31 mouse cellular contexts compared by ENCODE assay signal in the genomic region with DNA sequence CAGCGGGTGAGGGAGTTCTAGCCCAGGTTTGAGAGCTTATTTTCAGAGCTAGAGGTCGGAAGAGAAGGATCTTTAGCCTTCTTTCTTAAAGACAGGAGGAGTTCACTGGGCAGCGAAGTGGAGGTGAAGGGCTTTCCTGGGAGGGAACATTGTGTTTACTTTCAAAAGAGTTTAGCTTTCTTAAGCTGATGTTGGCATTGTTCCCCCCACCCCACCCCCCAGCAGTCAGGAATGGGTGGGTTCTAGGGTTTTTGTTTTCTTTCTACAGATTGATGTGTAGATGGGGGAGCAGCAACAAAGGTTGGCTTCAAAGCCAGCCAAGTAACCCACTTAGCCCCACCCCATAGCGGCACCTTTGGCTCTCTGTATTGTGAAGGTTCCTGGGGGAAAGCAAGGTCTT. TPM values are rescaled to one million over a fixed set of nuclear protein-coding genes. Genes with fewer than 3 reads are reported as not detected.
A peak's percentile ranks its signal among the peaks of the same experiment; 100 is the strongest.
DNase-seq lines count a peak whose midpoint lies in the region; ATAC-seq and TF ChIP-seq lines count a peak whose summit lies in the region.
"Had no signal": no experiment of that assay in that cellular context is flagged by ENCODE, and none has a peak within 500 bp of the region (broad histone marks: within the 10 kb centered on the region; RNA-seq: fewer than 3 reads in every experiment).

No protein-coding gene starts in this region.

- no peaks in the 10 kb centered on the region for H3K27me3 ChIP-seq in lung, postnatal 0 days (replicated peaks; ENCODE audit: insufficient read depth, low read length)
- H3K27me3 ChIP-seq in ES-Bruce4 (ENCODE audit: control insufficient read depth, insufficient read depth, low read length, poor library complexity, severe bottlenecking): no peaks in the 10 kb centered on the region
- H3K27me3 ChIP-seq in stomach, embryonic 16.5 days (ENCODE audit: control insufficient read depth, insufficient read depth, low read length): no peaks in the 10 kb centered on the region
- H3K27me3 ChIP-seq: forebrain, embryonic 12.5 days; hindbrain, embryonic 13.5 days; limb, embryonic 15.5 days; lung, embryonic 15.5 days; midbrain, embryonic 12.5 days; neural tube, embryonic 13.5 days; Patski had no signal

- no peak for TF ChIP-seq CTCF in lung, postnatal 0 days (IDR thresholded peaks at IDR 0.05)
- no peak for TF ChIP-seq CTCF in lung, adult 2 months (IDR thresholded peaks at IDR 0.05; ENCODE audit: insufficient read depth, low read length)
- no peak for TF ChIP-seq CTCF in ES-Bruce4 (IDR thresholded peaks at IDR 0.05; ENCODE audit: low read depth, low read length)
- no peak for TF ChIP-seq CTCF in left cerebral cortex, adult 2 months (IDR thresholded peaks at IDR 0.05)

- intact Hi-C loops in left cerebral cortex, adult 2 months (cut with DNase I): no loop called here

- TF ChIP-seq POLR2A in lung, adult 2 months (IDR thresholded peaks at IDR 0.05; ENCODE audit: borderline replicate concordance, extremely low read depth, low read depth, low read length): no peak
- TF ChIP-seq POLR2A in ES-Bruce4 (IDR thresholded peaks at IDR 0.05; ENCODE audit: insufficient read depth, low read length): no peak

- no peak overlapping the region for H3K4me3 ChIP-seq in lung, postnatal 0 days (ENCODE audit: low read depth, low read length)
- no peak overlapping the region for H3K4me3 ChIP-seq in lung, adult 2 months (replicated peaks; ENCODE audit: extremely low read depth, low read depth, low read length)
- H3K4me3 ChIP-seq in ES-Bruce4 (ENCODE audit: low read depth, low read length): no peak overlapping the region
- H3K4me3 ChIP-seq in stomach, embryonic 16.5 days (replicated peaks; ENCODE audit: low read length): no peak overlapping the region
- no peak overlapping the region for H3K4me3 ChIP-seq in left cerebral cortex, adult 2 months
- H3K4me3 ChIP-seq: forebrain, embryonic 12.5 days; heart, embryonic 10.5 days; hindbrain, embryonic 13.5 days; limb, embryonic 10.5 days; limb, embryonic 15.5 days; lung, embryonic 15.5 days; megakaryocyte, embryonic 14.5 days; midbrain, embryonic 12.5 days; myocyte; neural tube, embryonic 13.5 days had no signal

- peak overlapping the region; percentile 73 for H3K27ac ChIP-seq in lung, postnatal 0 days (ENCODE audit: low read length)
- peak overlapping the region; percentile 90 for H3K27ac ChIP-seq in ES-Bruce4 (ENCODE audit: insufficient read depth, low read length)
- H3K27ac ChIP-seq in stomach, embryonic 16.5 days (ENCODE audit: low read length): peak overlapping the region; percentile 15; the same call in 1 of the 2 replicates
- no peak overlapping the region for H3K27ac ChIP-seq in left cerebral cortex, adult 2 months
- H3K27ac ChIP-seq: forebrain, embryonic 12.5 days; heart, embryonic 10.5 days; hindbrain, embryonic 13.5 days; kidney, postnatal 0 days; limb, embryonic 10.5 days; limb, embryonic 15.5 days; liver, embryonic 14.5 days; lung, embryonic 15.5 days; midbrain, embryonic 12.5 days; neural tube, embryonic 13.5 days had no signal

- 53% methylated on average over 4 of the region's 4 CpGs for WGBS in lung, postnatal 0 days
- WGBS in lung, adult 2 months: 44% methylated on average over 4 of the region's 4 CpGs
- whole genome bisulfite sequencing in stomach, embryonic 16.5 days: 60% methylated on average over 4 of the region's 4 CpGs

- ATAC-seq in lung, postnatal 0 days: peak; percentile 63
- no peak for ATAC-seq in stomach, embryonic 16.5 days (ENCODE audit: insufficient read depth, low FRiP score)
- ATAC-seq: activated CD4-positive, CD25-positive, alpha-beta regulatory T cell, adult 4 months; CD4-positive, CD25-positive, alpha-beta regulatory T cell, adult 4 months; intestine, embryonic 16.5 days; Patski had no signal

- H3K9ac ChIP-seq in lung, postnatal 0 days (replicated peaks; ENCODE audit: low read depth): no peak overlapping the region
- H3K9ac ChIP-seq in ES-Bruce4 (ENCODE audit: low read depth, poor library complexity, severe bottlenecking): 0 out of 2 replicates have a peak overlapping the region, but pooled peaks have one; percentile 4
- no peak overlapping the region for H3K9ac ChIP-seq in stomach, embryonic 16.5 days (ENCODE audit: low read length)
- H3K9ac ChIP-seq: forebrain, embryonic 12.5 days; hindbrain, embryonic 13.5 days; limb, embryonic 15.5 days; liver, embryonic 14.5 days; lung, embryonic 15.5 days; midbrain, embryonic 12.5 days; neural tube, embryonic 13.5 days had no signal

- DNase-seq in lung, postnatal 0 days (ENCODE audit: low spot score): peak; percentile 61
- DNase-seq in lung, adult 2 months: no peak
- peak; percentile 87 for DNase-seq in R1 (ENCODE audit: low read depth, low spot score)
- no peak for DNase-seq in spleen, postnatal 10 days (ENCODE audit: low spot score in 2 of 2)
- no peak for DNase-seq in left cerebral cortex, adult 2 months (ENCODE audit: extremely low spot score in 1 of 2, low spot score in 2 of 2)
- DNase-seq: gastrocnemius, postnatal 25 days; heart, postnatal 4 days; right cerebral cortex, postnatal 25 days; spleen, adult 18-20 months; thymus, postnatal 14 days had no signal

- H3K4me1 ChIP-seq in lung, postnatal 0 days (ENCODE audit: insufficient read depth, low read depth, low read length): peaks cover 9% of the 10 kb centered on the region; the same call in 1 of the 2 replicates
- H3K4me1 ChIP-seq in lung, adult 2 months (ENCODE audit: control insufficient read depth, insufficient read depth, low read length): peaks cover 13% of the 10 kb centered on the region
- H3K4me1 ChIP-seq in ES-Bruce4 (ENCODE audit: control insufficient read depth, insufficient read depth, low read length): peaks cover 15% of the 10 kb centered on the region
- peaks cover 13% of the 10 kb centered on the region for H3K4me1 ChIP-seq in stomach, embryonic 16.5 days (ENCODE audit: control insufficient read depth, insufficient read depth, low read length)
- H3K4me1 ChIP-seq: forebrain, embryonic 12.5 days; hindbrain, embryonic 13.5 days; midbrain, embryonic 12.5 days had no signal

- TF ChIP-seq EP300 in lung, postnatal 0 days (IDR thresholded peaks at IDR 0.05): peak; percentile 37
- TF ChIP-seq EP300 in ES-Bruce4 (IDR thresholded peaks at IDR 0.05; ENCODE audit: insufficient read depth, low read depth, low read length): peak; percentile 92

- H3K4me2 ChIP-seq in lung, postnatal 0 days (replicated peaks; ENCODE audit: low read depth, low read length): no peak overlapping the region
- H3K4me2 ChIP-seq in stomach, embryonic 16.5 days (ENCODE audit: low read depth, low read length): no peak overlapping the region
- H3K4me2 ChIP-seq: forebrain, embryonic 12.5 days; hindbrain, embryonic 13.5 days; limb, embryonic 15.5 days; lung, embryonic 15.5 days; midbrain, embryonic 12.5 days; neural tube, embryonic 13.5 days had no signal

- no peaks in the 10 kb centered on the region for H3K9me3 ChIP-seq in lung, postnatal 0 days (ENCODE audit: low read length)
- peaks cover 17% of the 10 kb centered on the region for H3K9me3 ChIP-seq in ES-Bruce4 (replicated peaks; ENCODE audit: control insufficient read depth, insufficient read depth, low read length, poor library complexity, severe bottlenecking)
- no peaks in the 10 kb centered on the region for H3K9me3 ChIP-seq in stomach, embryonic 16.5 days (replicated peaks; ENCODE audit: control insufficient read depth, low read length)
- H3K9me3 ChIP-seq: forebrain, embryonic 12.5 days; heart, embryonic 10.5 days; hindbrain, embryonic 13.5 days; limb, embryonic 10.5 days; limb, embryonic 15.5 days; lung, embryonic 15.5 days; megakaryocyte, embryonic 14.5 days; midbrain, embryonic 12.5 days; neural tube, embryonic 13.5 days had no signal

- no peaks in the 10 kb centered on the region for H3K36me3 ChIP-seq in lung, postnatal 0 days (ENCODE audit: insufficient read depth, low read length)
- peaks cover 38% of the 10 kb centered on the region for H3K36me3 ChIP-seq in ES-Bruce4 (ENCODE audit: control insufficient read depth, insufficient read depth, low read length, poor library complexity, severe bottlenecking)
- H3K36me3 ChIP-seq in stomach, embryonic 16.5 days (ENCODE audit: control insufficient read depth, insufficient read depth, low read length): no peaks in the 10 kb centered on the region

RNA-seq across cellular contexts. Expression of gene Nipal4, which starts 51.3 kb away (rescaled TPM):
- 0.35 and 0.41 TPM in 2 replicates for polyA plus RNA-seq in lung, postnatal 0 days (2015; fragmentation: Nextera tagmentation; extraction: Ambion mirVana)
- 0.51 and 7.1 TPM in 2 replicates for polyA plus RNA-seq in lung, adult 2 months (2012; rRNA removed)
- polyA plus RNA-seq in ES-Bruce4 (2011; ENCODE audit: insufficient read depth, insufficient read length, low read depth, missing spikeins): 3.6 and 4.1 TPM in 2 replicates
- 7.8 and 10.1 TPM in 2 replicates for polyA plus RNA-seq in stomach, embryonic 16.5 days (2015; fragmentation: Nextera tagmentation; extraction: Ambion mirVana)
- total RNA-seq in left cerebral cortex, adult 2 months (2021): 1 to 10 TPM; 1.2 to 1.4 TPM
- total RNA-seq: adrenal gland, adult 2 months; adrenal gland, postnatal 36 days; gastrocnemius, postnatal 25 days; MEL had no signal
- polyA plus RNA-seq: Patski had no signal

RNA-seq across cellular contexts. Expression of gene Adam19, which starts 59.2 kb away (rescaled TPM):
- 11.4 and 12.4 TPM in 2 replicates for polyA plus RNA-seq in lung, postnatal 0 days (2015; fragmentation: Nextera tagmentation; extraction: Ambion mirVana)
- polyA plus RNA-seq in lung, adult 2 months (2012; rRNA removed): 24.3 and 29.4 TPM in 2 replicates
- polyA plus RNA-seq in ES-Bruce4 (2011; ENCODE audit: insufficient read depth, insufficient read length, low read depth, missing spikeins): 51.2 and 51.6 TPM in 2 replicates
- 22.0 and 22.4 TPM in 2 replicates for polyA plus RNA-seq in stomach, embryonic 16.5 days (2015; fragmentation: Nextera tagmentation; extraction: Ambion mirVana)
- total RNA-seq in left cerebral cortex, adult 2 months (2021): 10 to 100 TPM; 19.1 to 19.8 TPM

Comparison
In these comparisons a context has a peak if more than half of its experiments do, and no peak if none do; other contexts are left out.
1. DNase-seq: peak in lung, postnatal 0 days (single experiment) and R1 (single experiment); none in lung, adult 2 months (single experiment), spleen, postnatal 10 days (0 of 2) and left cerebral cortex, adult 2 months (0 of 2).